Mouse (Mus musculus) hindbrain, embryonic 14.5 days (tissue): ENCODE measurements around the gene Igll1. TPM values are rescaled to one million over a fixed set of nuclear protein-coding genes. Genes with fewer than 3 reads are reported as not detected.

Source experiments
- ATAC-seq: fragments of 200-750 bp; cut with Nextera tagmentation; 2 replicates; pipeline ENCODE4 v1.8.0; 2017; ENCODE audit warnings: moderate number of reproducible peaks, mild to moderate bottlenecking, moderate TSS enrichment, moderate library complexity; ENCODE audit not compliant: low FRiP score
- DNase-seq: peaks from one replicate; pipeline ENCODE4 v3.0.0-alpha.2; 2015; ENCODE audit warnings: low spot score
- H3K27ac ChIP-seq: fragments of 300-500 bp; sonication (generic); 2 replicates; pipeline ENCODE4 v1.5.1; 2014; ENCODE audit warnings: mild to moderate bottlenecking, moderate library complexity
- H3K27me3 ChIP-seq: fragments of 300-500 bp; sonication (generic); 2 replicates; pipeline ENCODE4 v1.6.1; 2014; ENCODE audit warnings: mild to moderate bottlenecking, low read length, mixed read lengths; ENCODE audit not compliant: control insufficient read depth, insufficient read depth
- H3K36me3 ChIP-seq: fragments of 300-500 bp; sonication (generic); replicated peaks from 2 replicates; pipeline ENCODE4 v1.6.1; 2014; ENCODE audit not compliant: control insufficient read depth, insufficient read depth
- H3K4me1 ChIP-seq: fragments of 300-500 bp; sonication (generic); replicated peaks from 2 replicates; pipeline ENCODE4 v1.6.1; 2014; ENCODE audit warnings: antibody characterized with exemption, low read length, mixed read lengths; ENCODE audit not compliant: control insufficient read depth, insufficient read depth
- H3K4me2 ChIP-seq: fragments of 300-500 bp; sonication (generic); replicated peaks from 2 replicates; pipeline ENCODE4 v1.6.1; 2014; ENCODE audit warnings: mild to moderate bottlenecking, moderate library complexity
- H3K4me3 ChIP-seq: fragments of 300-500 bp; sonication (generic); replicated peaks from 2 replicates; pipeline ENCODE4 v1.5.1; 2014; ENCODE audit warnings: mild to moderate bottlenecking, low read length
- H3K9ac ChIP-seq: fragments of 300-500 bp; sonication (generic); 2 replicates; pipeline ENCODE4 v1.6.1; 2014
- H3K9me3 ChIP-seq: fragments of 300-500 bp; sonication (generic); 2 replicates; pipeline ENCODE4 v1.6.1; 2016; ENCODE audit warnings: low read length; ENCODE audit not compliant: control insufficient read depth
- WGBS: fragments of 180-500 bp; shearing (Covaris S2); extraction: QIAGEN DNeasy Blood & Tissue Kit; methylation state at CpG from one replicate; pipeline ENCODE4 v1.1.7; 2014; 5-methylcytosine and 5-hydroxymethylcytosine counted together
- polyA plus RNA-seq: library from polyadenylated mRNA; unstranded; fragments of >200 nt; fragmentation: Nextera tagmentation; extraction: Ambion mirVana; gene quantifications from 2 replicates; pipeline ENCODE4 v1.2.1, GENCODE M21; 2014

Gene Igll1
- polyA plus RNA-seq, 1 experiment from 2014 or later, result not detected

- ATAC-seq (no peak), DNase-seq (no peak)
- Histone ChIP-seq H3K9me3 (0 out of 2 replicates have a peak, but pooled peaks cover 10% of the 10 kb centered on the region), H3K4me2 (no peak overlapping the region), H3K27ac (no peak overlapping the region), H3K4me1 (peaks cover 3% of the 10 kb centered on the region; the same call in 1 of the 2 replicates), H3K27me3 (no peaks in the 10 kb centered on the region), H3K9ac (no peak overlapping the region), H3K4me3 (no peak overlapping the region), H3K36me3 (no peaks in the 10 kb centered on the region)
- WGBS, result 28% methylated on average over 5 of the region's 5 CpGs
Observed at GRCm38 (mm10) chr16:16825476-16825875, 38.3 kb downstream of the Igll1 start.

Other genes starting within 250 kb of the Igll1 start
- not detected in 2 replicates for gene Olfr19, start 187.6 kb downstream of the Igll1 start, polyA plus RNA-seq
- 18.3 and 21.6 TPM in 2 replicates for gene Spag6l, start 34.5 kb downstream of the Igll1 start, polyA plus RNA-seq
- gene Top3b, start 6.8 kb upstream of the Igll1 start, polyA plus RNA-seq, result 63.5 and 77.7 TPM in 2 replicates
- 0.80 TPM in 1 of 2 replicates, not detected in the other for gene Vpreb1, start 6.9 kb upstream of the Igll1 start, polyA plus RNA-seq
- 20.3 and 22.1 TPM in 2 replicates for gene Ppm1f, start 32.5 kb upstream of the Igll1 start, polyA plus RNA-seq
- gene Mapk1, start 119.4 kb upstream of the Igll1 start, polyA plus RNA-seq, result 223 and 236 TPM in 2 replicates
- 118 and 124 TPM in 2 replicates for gene Ypel1, start 205.7 kb upstream of the Igll1 start, polyA plus RNA-seq
- gene Ppil2, start 247.3 kb upstream of the Igll1 start, polyA plus RNA-seq, result 128 and 136 TPM in 2 replicates